Mouse (Mus musculus) CD4-positive naive resting alpha-beta T cell, adult 76 days (primary cell): ENCODE data around the gene Adgrg1. TPM values are rescaled to one million over a fixed set of nuclear protein-coding genes. Genes with fewer than 3 reads are reported as not detected.

Experiments used
- total RNA-seq: library from RNA; stranded (reverse); gene quantifications from one replicate; pipeline ENCODE4 v1.2.4, GENCODE M21; 2023

The Adgrg1 gene
- 4.4 TPM for total RNA-seq

GRCm38 (mm10) chr8:94974467-94975165 lies at the start of gene Adgrg1:
Gene Adgrg1, plus strand, starts transcription at chr8:94974751.

GRCm38 (mm10) chr8:95017451-95017850 lies 42.9 kb downstream of the Adgrg1 start, which contains the start of gene Adgrg3:
Gene Adgrg3, plus strand, starts transcription at chr8:95017692.

GRCm38 (mm10) chr8:95054927-95055510 lies 80.5 kb downstream of the Adgrg1 start, which contains the start of gene Drc7:
Gene Drc7, plus strand, starts transcription at chr8:95055103.

Other genes with a start within 250 kb of the Adgrg1 start
- gene Ccl22, start 229.2 kb upstream of the Adgrg1 start, total RNA-seq: not detected
- not detected for gene Cx3cl1, start 202.7 kb upstream of the Adgrg1 start, total RNA-seq
- gene Ccl17, start 164.3 kb upstream of the Adgrg1 start, total RNA-seq: not detected
- gene Coq9, start 136.4 kb upstream of the Adgrg1 start, total RNA-seq: 36.1 TPM
- 50.1 TPM for gene Ciapin1, start 136.4 kb upstream of the Adgrg1 start, total RNA-seq
- gene Polr2c, start 117.3 kb upstream of the Adgrg1 start, total RNA-seq: 56.7 TPM
- gene Dok4, start 98.4 kb upstream of the Adgrg1 start, total RNA-seq: 1.5 TPM
- gene Ccdc102a, start 56.7 kb upstream of the Adgrg1 start, total RNA-seq: 1.6 TPM
- gene Adgrg5, start 51.1 kb upstream of the Adgrg1 start, total RNA-seq: 1.9 TPM
- 5.5 TPM for gene Adgrg3, start 42.9 kb downstream of the Adgrg1 start, total RNA-seq
- gene Drc7, start 80.4 kb downstream of the Adgrg1 start, total RNA-seq: not detected
- gene Katnb1, start 106.4 kb downstream of the Adgrg1 start, total RNA-seq: 10.6 TPM
- gene Kifc3, start 228.1 kb downstream of the Adgrg1 start, total RNA-seq: 7.6 TPM